Mouse (Mus musculus): Measurements from ENCODE around the gene Cntnap1.

DNA sequence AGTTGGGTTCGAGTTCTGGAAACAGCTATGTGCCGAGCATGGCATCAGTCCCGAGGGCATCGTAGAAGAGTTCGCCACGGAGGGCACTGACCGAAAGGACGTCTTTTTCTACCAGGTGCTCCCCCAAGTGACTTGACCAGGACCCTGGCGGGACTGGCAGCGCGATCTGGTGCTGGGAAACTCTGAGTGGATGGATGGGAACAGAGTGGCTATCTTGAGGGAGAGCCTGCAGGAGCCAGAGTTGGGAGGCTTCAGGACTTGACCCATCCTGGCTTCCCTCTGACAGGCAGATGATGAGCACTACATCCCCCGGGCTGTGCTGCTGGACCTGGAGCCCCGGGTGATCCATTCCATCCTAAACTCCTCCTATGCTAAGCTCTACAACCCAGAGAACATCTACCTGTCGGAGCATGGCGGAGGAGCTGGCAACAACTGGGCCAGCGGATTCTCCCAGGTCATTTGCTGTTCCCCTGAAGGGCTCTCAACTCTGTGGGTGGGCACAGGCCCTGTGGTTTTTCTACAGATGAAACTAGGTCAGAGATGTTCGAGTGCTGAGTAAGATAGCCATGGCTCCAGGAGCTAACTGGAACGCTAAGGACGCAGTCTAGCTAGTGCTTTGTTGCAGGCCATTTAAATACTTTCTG, 49.7 kb upstream of the Cntnap1 start:
- TF ChIP-seq POLR2A (IDR thresholded peaks at IDR 0.05; ENCODE audit: control insufficient read depth, low read depth, low read length) (no peak), CTCF (IDR thresholded peaks at IDR 0.05; ENCODE audit: control insufficient read depth, insufficient read depth, insufficient replicate concordance, low read depth, low read length) (no peak)
